Mouse (Mus musculus) ovary, adult 18-20 months (tissue): Measurements from ENCODE around the gene Dhdds.

Source experiments
- DNase-seq: peaks from one replicate; pipeline ENCODE4 v3.0.0; 2022; ENCODE audit warnings: low spot score, mixed read lengths

Gene Dhdds

DNA sequence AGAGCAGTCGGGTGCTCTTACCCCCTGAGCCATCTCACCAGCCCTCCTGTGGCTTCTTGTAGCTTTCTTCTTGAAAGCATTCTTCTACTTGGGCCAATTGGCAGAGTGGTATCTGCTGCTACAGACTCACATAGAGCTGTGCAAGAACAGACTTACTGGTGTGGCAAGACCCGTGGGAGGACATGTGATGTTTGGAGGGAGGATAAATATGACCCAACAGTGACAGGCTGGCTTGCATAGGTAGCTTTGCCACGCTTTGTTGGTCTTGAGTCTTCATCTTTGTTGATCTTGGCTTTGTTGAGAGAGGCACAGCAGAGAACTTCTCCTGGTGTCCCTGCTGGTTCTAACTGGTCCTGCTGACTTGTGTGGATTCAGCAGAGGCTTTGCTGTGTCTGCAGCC, 56.9 kb downstream of the Dhdds start:
- DNase-seq: no peak

DNA sequence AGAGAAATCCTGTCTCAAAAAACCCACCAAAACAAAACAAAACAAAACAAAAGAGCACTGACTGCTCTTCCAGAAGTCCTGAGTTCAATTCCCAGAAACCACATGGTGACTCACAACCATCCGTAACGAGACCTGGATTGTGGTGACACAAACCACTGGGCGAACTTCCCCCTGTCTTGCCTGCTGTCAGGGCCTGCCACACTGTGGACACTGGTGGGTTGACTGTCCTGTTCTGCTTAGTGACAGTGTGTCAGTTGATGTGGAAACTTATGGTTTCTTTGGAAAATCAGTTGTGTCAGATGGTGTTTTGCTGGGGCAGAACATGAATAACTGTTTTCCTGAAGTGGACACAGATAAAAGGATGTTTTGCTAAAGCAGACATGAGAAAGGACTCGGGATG, 58.0 kb downstream of the Dhdds start:
- no peak for DNase-seq

DNA sequence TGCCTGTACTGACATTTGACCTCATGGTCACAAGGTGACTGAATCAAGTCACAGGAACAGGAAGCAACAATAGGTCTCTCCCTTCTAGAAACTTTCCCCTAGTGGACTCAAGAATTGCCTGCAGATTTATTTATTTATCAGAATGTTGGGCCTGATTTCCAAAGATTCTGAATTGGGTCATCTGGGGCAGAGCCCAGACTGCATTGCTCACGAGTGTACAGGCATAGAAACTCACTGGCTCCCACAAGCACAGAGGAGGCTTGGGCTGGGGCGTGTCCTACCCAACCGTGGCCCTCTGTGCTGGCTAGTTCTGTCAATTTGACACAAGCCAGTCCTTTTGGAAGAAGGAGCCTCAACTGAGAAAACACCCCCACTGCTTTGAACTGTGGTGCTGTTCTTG, 59.1 kb downstream of the Dhdds start:
- no peak for DNase-seq

DNA sequence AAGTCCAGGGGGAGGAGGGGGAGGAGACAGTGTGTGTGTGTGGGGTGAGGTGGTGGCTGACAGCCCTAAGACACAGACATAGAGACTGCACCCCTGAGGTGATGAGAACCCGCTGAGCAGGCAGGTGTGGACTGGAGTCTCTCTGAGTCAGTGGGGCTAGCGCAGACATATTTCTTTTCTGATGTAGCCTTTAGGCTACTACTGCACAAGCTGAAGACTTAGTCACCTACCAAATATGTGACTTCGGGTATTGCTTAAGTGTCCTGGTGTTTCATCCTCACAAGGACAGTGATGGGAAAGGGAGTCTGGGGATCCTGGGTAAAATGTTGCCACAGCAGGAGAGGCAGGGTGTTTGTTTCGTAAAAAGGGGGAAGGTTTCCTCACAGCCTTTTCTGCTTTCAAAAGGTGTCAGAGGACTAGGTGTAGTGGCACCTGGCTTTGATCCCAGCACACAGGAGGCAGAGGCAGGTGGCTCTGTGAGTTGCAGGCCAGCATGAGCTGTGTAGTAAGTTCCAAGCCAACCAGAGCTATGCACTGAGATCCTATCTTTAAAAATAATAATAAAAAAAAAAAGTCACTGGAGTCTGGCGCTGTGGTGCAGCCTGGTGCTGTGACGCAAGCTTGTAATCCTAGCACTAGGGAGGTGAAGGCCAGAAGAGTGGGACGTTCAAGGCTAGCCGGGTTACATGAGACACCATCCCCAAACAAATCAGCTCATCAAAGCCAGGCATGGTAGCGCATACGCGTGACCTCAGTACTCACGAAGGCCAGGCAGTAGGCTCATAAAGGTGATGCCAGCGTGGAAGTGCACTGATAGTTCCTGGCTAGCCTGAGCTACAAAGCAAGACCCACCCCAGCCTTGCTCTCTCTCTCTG, 60.1 kb downstream of the Dhdds start:
- DNase-seq: no peak

DNA sequence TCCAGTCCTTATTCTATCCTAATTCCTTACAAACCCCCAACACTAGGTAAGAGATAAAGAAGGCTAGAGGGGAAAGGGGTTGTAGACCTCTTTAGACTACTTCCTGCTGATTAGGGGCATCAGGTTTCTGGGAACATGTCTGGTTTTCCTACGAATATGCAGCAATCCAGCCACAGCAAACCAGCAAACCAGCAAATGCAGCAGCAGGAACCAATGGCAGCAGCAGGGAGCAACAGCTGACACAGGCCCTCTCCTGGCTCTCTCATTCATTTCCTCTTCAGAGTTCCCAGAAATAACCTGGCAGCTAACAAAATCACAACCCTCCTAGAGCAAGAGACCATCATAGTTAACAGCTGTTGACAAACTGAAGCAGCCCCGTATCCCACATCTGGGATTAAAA, 62.6 kb downstream of the Dhdds start:
- DNase-seq: no peak

DNA sequence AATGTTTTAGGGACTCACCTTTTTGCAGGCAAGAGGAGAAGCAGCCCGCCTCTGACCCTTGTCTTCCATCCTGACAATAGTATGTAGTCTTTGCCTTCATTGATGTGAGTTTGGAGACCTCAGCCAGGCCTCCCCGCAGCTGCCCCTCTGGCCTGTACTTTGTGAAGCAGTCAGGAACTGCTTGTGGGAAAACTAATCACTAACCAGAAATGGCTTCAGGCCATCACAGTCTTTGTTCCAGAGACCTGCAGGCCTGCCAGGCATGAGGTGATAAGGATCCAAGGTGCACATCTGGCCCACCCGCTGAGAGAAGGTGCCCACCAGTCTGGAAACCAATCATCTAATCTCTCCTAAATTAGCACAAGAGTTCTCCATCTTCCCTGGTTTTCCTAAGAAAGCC, 68.9 kb downstream of the Dhdds start:
- DNase-seq: no peak

DNA sequence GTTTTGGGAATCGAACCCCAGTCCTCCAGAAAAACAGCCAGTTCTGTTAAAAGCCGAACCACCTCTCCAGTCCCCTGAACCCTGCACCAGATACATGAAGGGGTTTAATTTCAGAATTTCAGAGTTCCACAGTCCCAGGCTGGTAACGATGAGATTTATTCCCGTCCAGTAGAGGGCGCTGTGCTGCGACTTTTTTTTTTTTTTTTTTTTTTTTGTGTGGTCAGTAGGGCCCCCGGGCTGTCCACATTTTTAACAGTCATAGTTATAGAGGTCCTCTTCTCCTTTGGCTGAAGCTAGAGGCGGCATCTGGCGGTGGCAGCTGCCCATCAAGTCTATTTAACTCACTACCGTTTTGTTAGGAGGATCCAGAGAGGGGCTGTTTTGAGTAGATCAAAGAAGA, 69.4 kb downstream of the Dhdds start:
- DNase-seq: no peak

DNA sequence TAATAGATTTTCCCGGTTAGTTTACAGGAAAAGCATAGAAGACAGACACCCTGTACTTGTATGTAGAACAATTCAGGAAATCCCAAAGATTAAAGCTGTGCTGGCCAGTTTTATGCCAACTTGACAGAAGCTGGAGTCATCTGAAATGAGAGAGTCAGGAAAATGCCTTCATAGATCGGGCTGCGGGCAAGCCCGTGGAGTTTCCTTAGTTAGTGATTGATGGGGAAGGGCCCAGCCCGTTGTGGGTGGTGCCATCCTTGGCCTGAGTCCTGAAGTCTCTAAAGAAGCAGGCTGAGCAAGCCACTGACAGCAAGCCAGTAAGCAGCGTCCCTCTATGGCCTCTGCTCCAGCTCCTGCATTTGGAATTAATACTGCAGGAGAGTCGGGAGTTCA, 71.4 kb downstream of the Dhdds start:
- no peak for DNase-seq

DNA sequence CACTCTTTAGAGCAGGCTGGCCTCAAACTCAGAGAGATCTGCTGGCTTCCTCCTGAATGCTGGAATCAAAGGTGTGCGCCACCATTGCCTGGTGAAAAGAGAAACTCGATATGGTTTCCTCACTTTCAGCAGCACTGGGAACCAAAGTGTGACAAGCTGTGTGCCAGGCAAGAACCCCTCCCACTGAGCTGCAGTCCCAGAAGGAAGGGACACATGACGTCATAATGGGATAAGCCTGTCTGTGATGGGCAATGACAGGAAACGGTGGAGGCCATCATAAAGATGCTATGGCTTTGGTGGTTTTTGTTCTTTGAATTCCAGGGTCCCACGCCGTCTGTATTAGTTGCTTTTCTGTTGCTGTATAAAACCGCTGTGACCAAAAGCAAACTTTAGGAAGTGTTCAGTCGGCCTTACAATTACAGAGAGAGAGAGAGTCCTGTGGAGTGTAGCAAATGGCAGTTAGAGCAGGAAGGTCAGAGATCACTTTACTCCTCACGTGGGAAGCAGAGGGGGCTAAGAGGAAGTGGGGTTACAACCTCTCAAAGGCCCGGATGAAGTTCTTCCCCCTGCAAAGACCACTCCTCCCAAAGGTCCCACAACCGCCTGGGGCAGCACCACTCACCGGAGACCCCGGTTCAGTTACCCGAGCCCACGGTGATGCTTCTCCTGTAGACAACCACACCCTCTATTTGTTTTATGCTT, 72.0 kb downstream of the Dhdds start:
- no peak for DNase-seq

DNA sequence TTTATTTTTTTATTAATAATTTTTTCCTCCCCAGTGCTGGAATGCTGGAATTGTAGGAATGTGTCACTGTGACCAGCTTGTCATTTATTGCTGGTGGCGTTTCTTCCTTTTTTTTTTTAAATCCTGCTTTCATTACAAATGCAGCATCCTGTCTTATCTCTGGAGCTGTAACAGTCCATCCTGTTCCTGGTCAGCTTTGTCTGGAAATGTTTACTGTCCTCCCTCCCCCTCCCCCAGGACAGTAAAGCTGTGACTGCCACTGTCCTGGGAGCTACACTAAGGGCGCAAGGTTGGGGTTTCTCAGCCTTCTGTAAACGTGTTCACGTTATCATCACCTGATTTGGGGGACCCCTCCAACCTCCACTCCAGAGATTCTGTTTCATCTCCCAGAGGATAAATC, 75.5 kb downstream of the Dhdds start:
- DNase-seq: no peak

DNA sequence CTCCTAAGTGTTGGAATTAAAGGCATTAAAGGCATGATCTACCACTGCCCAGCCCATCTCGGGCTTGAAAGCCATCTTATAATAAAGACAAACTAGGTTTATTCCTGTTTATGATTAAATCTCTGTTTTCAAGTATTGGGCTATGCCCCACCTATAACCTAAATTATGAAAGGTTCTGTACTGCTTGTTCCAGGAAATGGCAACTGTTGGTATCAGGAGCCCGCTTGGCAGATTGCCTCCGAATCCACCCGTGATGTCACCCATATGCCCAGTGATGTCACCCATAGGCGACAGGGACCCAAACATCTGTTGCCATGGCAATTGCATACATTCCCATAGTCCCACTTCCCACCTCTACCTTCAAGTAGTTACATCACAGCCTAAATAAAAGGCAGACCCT, 77.0 kb downstream of the Dhdds start:
- no peak for DNase-seq
